Mouse (Mus musculus): ENCODE results near the gene Gen1.

DNA sequence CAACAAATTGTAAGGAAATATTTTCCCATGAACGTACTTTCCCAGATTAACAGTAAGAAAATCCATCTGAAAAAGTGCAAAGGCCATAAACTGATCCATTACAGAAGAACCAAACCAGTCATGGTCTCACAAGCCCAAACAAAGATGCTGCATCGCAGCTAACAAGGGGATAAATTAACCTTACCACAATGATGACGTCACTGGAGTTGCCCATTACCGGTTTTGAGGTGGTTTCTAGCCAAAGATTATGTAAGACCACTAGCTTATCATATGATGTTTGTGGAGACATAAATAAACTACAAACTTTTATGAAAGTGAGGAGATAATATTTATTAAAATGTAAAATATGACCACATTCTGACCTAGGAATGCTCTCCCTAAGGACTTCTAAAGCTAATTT is 59.3 kb downstream of the Gen1 start:
- TF ChIP-seq CTCF (IDR thresholded peaks at IDR 0.05; ENCODE audit: low read depth, low read length) (no peak), POLR2AphosphoS5 (IDR thresholded peaks at IDR 0.05; ENCODE audit: insufficient replicate concordance, low read depth, low read length) (no peak), TAL1 (conservative IDR thresholded peaks at IDR 0.05; ENCODE audit: low read depth, low read length) (no peak), GATA1 (IDR thresholded peaks at IDR 0.05; ENCODE audit: borderline replicate concordance, low read length) (no peak), GATA2 (IDR thresholded peaks at IDR 0.05; ENCODE audit: borderline replicate concordance, low read depth, low read length) (no peak)
